Mouse (Mus musculus) CD8-positive naive resting alpha-beta T cell, adult 2 months (primary cell): Measurements from ENCODE around the gene Cpsf4.
"Not testable (repeated sequence)": the region's sequence is repeated elsewhere in the genome, so short reads cannot be mapped to it uniquely, and the experiment has no call there.

Experiments
- DNase-seq, 2 experiments: peaks; one replicate each; pipeline ENCODE4 v3.0.0; 2022; ENCODE audit warnings: low read depth in 2 of 2, low spot score in 2 of 2

Cpsf4 gene

DNA sequence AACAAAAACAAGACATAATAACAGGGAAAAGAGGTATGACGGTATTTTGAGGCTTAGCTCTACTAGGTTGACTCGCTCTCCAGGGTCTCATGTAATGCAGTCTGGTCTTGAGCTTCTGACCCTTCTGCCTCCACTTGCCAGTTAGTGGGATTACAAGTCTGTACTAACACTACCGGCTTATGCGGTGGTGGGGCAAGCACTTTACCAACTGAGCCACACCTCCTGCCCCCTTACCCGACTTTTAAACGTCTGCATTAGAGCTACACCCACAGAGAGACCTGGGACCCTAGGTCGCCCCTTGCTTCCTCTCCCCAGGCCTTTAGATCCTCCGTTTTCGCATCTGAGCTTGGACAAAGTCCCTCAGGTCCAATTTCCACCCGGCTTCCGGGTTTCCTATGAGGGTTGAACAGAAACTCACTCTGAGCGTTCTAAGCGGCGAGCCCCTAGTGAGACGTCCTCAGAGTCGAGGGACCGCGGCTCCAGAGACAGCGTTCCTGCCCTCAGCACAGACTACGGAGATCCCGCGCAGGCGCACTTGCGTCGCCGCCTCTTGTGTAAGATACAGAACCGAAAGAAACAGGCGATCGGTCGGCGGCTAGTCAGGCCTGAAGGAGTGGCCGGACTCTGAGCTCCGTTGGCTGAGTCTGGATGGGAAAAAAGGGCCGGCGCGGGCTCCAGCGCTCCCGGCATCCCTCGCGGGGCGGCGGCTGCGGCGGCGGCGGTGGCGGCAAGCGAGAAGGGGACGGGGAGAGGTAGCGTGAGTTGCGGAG, at the start of gene Cpsf4, which contains the start of gene Ptcd1:
TSS of gene Cpsf4 (plus strand) at position 678 of the 770 bp plus-strand sequence.
TSS of gene Ptcd1 (minus strand) at position 573 of the 770 bp plus-strand sequence.
- peak; percentile 97 to 98 for DNase-seq

- no peak for DNase-seq
These were observed 49.0 kb upstream of the Cpsf4 start for GRCm38 (mm10) chr5:145118005-145118404.

DNA sequence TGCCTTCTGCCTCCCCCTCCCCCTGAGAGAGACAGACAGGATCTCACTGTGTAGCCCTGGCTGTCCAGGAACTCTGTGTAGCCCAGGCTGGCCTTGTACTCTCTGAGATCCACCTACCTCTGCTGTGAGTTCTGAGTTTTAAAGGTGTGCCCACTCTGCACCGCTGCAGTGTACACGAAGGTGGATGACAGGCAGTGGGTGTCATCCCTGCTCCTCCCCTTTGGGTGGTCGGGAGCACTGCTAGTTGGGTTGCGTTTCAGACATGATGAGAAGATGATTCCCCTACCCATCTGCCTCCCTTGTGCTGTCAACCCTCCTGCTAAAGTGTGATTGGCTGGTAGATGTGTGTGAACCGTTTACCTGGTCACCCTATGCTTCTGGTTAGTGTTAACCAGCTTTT, 48.6 kb upstream of the Cpsf4 start:
- no peak for DNase-seq

DNA sequence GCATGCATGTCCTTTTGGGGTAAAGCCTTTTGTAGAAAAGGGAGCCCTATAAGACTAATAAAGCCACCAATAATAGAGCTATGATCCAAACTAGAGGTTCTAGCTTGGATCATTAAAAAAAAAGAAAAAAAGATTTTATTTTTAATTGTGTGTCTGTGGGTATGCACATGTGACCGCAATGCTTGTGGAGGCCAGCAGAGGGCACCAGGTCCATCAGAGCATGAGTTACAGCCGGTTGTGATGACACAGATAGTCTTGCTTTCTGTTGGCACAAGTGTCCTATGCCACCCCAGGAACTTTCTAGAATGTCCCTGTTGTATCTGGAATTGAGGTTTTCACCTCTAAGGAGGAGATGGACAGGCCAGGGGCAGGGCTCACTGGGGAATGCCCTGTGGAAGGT, 47.6 kb upstream of the Cpsf4 start:
- DNase-seq = peak; percentile 18 to 37

DNA sequence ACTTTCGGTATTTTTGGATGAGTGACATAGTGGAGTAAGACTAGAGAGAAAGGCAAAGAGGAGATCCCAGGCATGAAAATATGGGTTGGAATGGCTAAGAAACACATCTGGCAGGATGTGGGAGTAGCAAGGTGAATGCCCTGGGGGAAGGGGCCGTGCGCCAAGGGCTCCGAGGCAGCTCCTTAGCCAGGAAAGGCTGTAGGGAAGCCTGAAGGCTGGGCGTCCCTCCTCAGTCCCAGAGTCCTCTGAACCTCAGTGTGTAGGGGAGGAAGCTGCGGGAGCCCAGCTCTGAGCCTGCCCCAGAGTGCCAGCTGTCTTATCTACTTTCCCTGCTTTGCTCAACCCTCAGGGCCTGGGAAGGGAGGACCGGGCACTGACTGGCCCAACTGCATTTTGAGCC, 46.1 kb upstream of the Cpsf4 start:
- DNase-seq = no peak

DNA sequence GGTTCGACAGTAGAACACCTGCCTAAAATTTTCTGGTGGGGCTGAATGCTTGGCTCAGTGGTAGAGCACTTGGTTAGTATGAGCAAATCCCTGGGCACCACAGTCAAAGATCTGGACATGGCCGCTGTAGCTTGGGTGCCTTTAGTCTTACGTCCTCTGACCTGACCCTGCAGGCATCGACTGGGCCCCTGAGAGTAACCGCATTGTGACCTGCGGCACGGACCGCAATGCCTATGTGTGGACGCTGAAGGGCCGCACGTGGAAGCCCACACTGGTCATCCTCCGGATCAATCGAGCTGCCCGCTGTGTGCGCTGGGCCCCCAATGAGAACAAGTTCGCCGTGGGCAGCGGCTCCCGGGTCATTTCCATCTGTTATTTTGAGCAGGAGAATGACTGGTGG, 43.6 kb upstream of the Cpsf4 start:
- no peak for DNase-seq

DNA sequence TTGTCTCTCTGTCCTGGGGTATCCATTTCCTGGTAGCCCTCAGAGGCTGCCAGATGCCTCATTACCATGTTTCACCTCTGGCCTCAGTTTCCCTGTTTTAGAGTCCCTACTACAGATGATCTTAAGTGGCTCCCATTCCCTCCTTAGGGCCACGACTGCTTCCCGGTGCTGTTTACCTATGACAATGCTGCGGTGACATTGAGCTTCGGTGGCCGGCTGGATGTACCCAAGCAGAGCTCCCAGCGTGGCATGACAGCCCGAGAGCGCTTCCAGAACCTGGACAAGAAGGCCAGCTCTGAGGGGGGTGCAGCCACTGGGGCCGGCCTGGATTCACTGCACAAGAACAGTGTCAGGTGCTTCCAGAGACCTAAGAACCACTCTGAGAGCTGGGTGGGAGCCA, 40.4 kb upstream of the Cpsf4 start:
- DNase-seq = no peak

DNA sequence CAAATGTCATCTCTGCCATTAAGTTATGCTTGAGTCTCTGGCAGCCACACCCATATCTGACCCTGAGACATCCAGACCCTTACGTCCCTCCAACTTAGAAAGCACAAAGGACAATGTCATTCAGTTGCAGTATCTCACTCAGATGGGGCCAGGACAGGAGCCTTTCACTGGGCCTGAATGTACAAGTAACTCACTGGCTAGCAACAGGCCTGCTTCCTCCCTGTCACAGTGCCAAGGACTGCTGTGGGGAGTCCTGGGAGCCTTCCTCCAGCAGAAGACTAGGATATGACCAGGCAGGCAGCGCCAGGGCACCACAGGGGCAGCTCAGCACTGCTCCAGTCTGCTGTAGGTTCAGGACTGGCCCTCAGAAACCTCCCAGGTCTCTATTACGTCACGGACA, 37.9 kb upstream of the Cpsf4 start:
- DNase-seq = no peak

DNA sequence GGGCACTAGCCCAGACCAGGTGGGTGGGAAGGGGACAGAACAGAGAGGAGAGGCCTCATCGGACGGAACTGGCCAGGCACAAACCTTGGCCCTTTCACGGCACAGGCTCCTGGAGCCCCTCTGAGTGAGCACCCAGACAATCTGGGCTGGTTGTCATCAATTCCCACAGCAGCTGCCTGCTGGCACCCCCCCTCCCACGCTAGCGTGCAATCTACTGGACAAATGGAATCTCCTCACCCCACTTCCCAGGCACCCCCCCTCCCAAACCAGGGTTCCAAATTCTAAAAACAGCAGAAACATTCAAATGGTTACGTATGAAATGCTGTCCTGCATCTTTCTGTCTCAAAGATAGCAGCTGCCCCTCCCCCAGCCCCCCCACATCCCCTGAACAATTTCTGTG, 37.2 kb upstream of the Cpsf4 start:
- not testable (repeated sequence) for DNase-seq

DNA sequence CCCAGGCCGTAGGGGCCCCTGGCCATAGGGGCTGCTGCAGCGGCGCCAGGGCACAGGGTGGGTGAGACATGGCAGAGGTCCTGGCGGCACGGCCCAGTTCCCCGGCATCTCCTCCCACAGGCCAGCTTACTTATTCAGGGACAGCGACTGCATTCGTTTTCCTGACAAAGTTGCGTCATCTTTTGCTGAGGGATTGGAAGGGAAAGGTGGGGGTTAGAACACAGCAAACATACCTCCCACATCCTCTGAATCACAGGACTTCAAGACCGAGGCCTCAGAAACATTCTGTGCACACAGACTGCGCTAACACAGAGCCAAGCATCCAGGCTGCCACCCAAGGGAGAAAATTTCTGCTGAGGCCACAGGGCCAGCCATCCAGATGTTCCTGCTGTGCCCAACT, 36.8 kb upstream of the Cpsf4 start:
- no peak for DNase-seq

DNA sequence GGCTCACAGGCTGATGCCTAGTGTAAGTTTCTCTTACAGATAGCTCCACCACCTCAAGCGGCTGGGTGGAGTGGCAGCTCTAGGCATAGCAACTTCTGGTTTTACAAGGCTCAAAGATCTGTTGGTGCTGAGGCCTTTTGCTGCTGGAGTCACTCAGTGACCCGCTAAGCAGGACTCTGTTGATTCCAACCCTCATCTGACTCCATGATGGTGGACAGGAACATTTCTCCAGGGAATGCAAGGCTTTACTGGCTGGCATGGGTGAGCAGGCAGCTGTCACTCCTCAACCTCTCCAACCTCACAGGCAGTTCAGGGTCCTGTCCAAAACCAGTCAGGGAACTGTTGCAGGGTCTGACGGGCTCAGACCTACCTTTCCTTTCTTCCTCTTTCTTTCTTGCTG, 36.0 kb upstream of the Cpsf4 start:
- no peak for DNase-seq

- not testable (repeated sequence) for DNase-seq
These were observed 33.7 kb upstream of the Cpsf4 start for GRCm38 (mm10) chr5:145133275-145133674.

GRCm38 (mm10) chr5:145138836-145139235, 28.2 kb upstream of the Cpsf4 start:
- no peak for DNase-seq

- peak; percentile 97 for DNase-seq
These were observed 27.2 kb upstream of the Cpsf4 start, which contains the start of the genes Pdap1 and Bud31 for GRCm38 (mm10) chr5:145139571-145140519. TSS of gene Pdap1 (minus strand) at chr5:145140238. TSS of gene Bud31 (plus strand) at chr5:145140362.

GRCm38 (mm10) chr5:145140611-145141010, 26.4 kb upstream of the Cpsf4 start:
- DNase-seq = no peak

DNA sequence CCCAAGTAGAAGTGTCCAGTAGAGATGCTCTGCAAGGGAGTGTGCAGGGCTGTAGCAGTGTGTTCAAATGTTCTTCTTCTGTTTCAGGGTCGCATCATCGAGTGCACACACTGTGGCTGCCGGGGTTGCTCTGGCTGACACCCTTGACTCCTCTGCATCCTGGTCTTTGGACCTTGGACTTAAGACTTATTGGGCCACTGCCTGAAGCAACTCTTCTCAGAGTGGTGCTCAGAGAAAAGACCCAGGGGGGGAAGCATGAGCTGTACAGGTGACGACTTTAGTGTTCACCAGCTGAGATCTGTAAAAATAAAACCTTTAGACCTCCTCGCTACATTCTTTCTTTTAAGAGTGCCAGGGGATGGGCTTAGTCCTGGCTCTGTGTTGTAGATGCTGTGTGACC, 19.3 kb upstream of the Cpsf4 start:
- no peak for DNase-seq

DNA sequence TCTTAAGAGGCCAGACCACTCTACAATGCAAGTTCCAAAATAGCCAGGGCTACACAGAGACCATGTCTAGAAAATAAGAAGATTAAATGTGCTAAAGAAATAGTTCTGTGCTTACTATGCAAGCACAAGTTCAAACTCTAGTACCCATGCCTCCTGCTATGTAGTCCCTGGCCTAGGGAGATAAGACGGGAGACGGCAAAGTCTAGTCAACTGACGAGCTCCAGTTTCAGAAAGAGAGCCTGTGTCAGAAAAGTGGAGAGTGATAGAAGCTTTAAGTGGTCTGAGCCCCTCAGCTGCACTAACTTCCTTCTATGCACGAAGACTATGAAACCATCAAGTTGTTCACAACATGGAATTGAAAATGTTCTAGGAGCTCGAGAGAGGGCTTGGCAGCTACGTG, 17.7 kb upstream of the Cpsf4 start:
- no peak for DNase-seq

- no peak for DNase-seq
These were observed 14.3 kb upstream of the Cpsf4 start for GRCm38 (mm10) chr5:145152690-145153089.

DNA sequence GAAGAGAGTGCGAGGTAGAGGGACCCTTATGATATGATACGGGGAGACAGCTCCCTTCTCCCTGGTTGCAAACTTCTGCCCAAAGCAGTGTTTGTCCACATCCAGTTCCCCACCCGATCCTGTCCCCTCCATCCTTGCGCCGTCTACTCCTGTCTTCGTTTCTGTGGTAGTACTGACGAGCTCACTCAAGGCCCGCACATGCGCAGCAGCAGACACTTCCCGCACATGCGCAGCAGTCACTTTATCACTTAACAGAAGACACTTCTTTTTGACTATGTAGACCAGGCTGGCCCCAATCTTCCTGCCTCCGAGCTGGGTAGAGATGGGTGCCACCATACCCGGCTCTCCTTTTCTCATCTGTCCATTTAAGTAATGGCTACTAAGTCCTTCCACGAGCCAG, 5.7 kb upstream of the Cpsf4 start:
- DNase-seq = no peak

- DNase-seq = no peak
These were observed 2.3 kb upstream of the Cpsf4 start for GRCm38 (mm10) chr5:145164710-145165109.

GRCm38 (mm10) chr5:145165184-145165583, 1.8 kb upstream of the Cpsf4 start:
- no peak for DNase-seq

DNA sequence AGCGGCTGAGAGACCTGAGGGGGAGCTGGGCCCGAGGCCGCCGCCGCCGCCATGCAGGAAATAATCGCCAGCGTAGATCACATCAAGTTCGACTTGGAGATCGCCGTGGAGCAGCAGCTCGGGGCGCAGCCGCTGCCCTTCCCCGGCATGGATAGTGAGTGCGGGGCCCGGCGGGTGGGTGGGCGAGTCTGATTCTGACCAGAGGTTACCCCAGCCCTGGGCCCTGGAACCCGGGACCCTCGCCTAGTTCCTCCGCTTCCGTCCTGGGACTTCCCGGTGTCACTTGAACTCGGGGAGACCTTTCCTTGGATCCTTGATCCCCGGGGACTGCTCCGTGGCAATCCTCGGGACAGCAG, 271 bp downstream of the Cpsf4 start:
- peak in 1 of 2 experiments; percentile 3 for DNase-seq
